Mouse (Mus musculus) liver, adult 2 months (tissue): ENCODE data around the gene Pex11a.

ENCODE experiments used
- CTCF ChIP-seq: fragments of 200-500 bp; IDR thresholded peaks from 2 replicates; pipeline ENCODE4 v1.5.1; 2011; ENCODE audit warnings: low read depth, low read length, control low read depth
- POLR2A ChIP-seq: fragments of 200-500 bp; IDR thresholded peaks from 2 replicates; pipeline ENCODE4 v1.6.1; 2011; ENCODE audit warnings: low read length, control low read depth; ENCODE audit not compliant: insufficient read depth; ENCODE audit errors: extremely low read depth

DNA sequence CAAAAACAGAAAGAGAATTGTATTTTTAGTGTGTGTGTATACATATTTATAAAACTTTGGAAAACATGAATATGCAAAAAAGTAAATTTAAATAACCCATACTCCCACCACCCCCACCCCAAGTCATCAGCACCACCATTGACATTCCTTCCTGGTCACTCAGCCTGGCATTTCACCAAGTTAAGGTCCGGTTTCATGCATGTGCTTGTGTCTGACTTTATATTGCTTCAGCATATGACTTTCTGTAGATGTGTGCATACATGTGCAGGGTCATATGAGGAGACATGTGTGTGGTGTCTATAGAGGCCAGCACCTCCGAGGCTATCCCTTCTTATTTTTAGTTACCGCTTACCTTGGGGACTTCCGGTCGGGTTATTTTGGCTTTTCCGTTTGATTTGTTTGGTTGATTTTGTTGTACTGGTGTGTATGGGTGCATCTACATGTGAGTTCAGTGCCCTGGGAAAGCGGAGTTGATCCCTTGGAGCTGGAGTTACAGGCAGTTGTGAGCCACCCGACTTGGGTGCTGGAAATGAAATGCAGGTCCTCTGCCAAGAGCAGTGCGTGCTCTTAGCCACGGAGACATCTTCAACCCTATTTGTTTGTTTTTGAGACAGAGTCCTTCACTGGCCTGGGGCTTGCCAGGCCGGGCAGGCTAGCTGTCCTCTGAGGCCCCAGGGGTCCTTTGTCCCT is 39.0 kb upstream of the Pex11a start:
- TF ChIP-seq CTCF, result no peak
- TF ChIP-seq POLR2A, result no peak
